In genomic region chr5:5341611-5342010, GRCm38 (mm10) we compare ENCODE assay signal across 13 mouse cellular contexts.
DNase-seq lines count a peak whose midpoint lies in the region; ATAC-seq and TF ChIP-seq lines count a peak whose summit lies in the region.
"Had no signal": no experiment of that assay in that cellular context is flagged by ENCODE, and none has a peak within 500 bp of the region (broad histone marks: within the 10 kb centered on the region; RNA-seq: fewer than 3 reads in every experiment).

No protein-coding gene starts in this region.

- no peak overlapping the region for H3K4me3 ChIP-seq in hindbrain, embryonic 13.5 days
- no peak overlapping the region for H3K4me3 ChIP-seq in hindbrain, embryonic 16.5 days (ENCODE audit: low read length)
- H3K4me3 ChIP-seq in stomach, embryonic 15.5 days (replicated peaks): no peak overlapping the region
- H3K4me3 ChIP-seq in stomach, postnatal 0 days (ENCODE audit: low read depth, low read length): no peak overlapping the region
- H3K4me3 ChIP-seq in kidney, adult 2 months (ENCODE audit: insufficient read depth, low read depth, low read length): no peak overlapping the region

- ATAC-seq in hindbrain, embryonic 13.5 days (ENCODE audit: low FRiP score): no peak
- ATAC-seq in hindbrain, embryonic 16.5 days: no peak
- 0 out of 2 replicates have a peak, but pooled peaks have one; percentile 32 for ATAC-seq in stomach, embryonic 15.5 days (ENCODE audit: insufficient read depth, low FRiP score, low read depth)
- no peak for ATAC-seq in stomach, postnatal 0 days (ENCODE audit: low FRiP score, low TSS enrichment)

- TF ChIP-seq EP300 in stomach, postnatal 0 days (optimal IDR thresholded peaks at IDR 0.05): no peak

- H3K4me1 ChIP-seq in hindbrain, embryonic 13.5 days (replicated peaks): peaks cover 28% of the 10 kb centered on the region
- H3K4me1 ChIP-seq in hindbrain, embryonic 16.5 days (ENCODE audit: control insufficient read depth, insufficient read depth, low read depth, low read length): peaks cover 14% of the 10 kb centered on the region
- H3K4me1 ChIP-seq in stomach, embryonic 15.5 days: peaks cover 21% of the 10 kb centered on the region
- H3K4me1 ChIP-seq in stomach, postnatal 0 days (replicated peaks; ENCODE audit: control insufficient read depth, insufficient read depth): 0 out of 2 replicates have a peak, but pooled peaks cover 3% of the 10 kb centered on the region
- H3K4me1 ChIP-seq in kidney, adult 2 months (ENCODE audit: control insufficient read depth, insufficient read depth, low read length): no peaks in the 10 kb centered on the region

- no peak for TF ChIP-seq CTCF in stomach, postnatal 0 days (IDR thresholded peaks at IDR 0.05; ENCODE audit: low read depth)
- TF ChIP-seq CTCF in kidney, adult 2 months (conservative IDR thresholded peaks at IDR 0.05; ENCODE audit: insufficient read depth, insufficient read length, low read depth, low read length): no peak

- peak overlapping the region; percentile 83; the same call in 1 of the 2 replicates for H3K27ac ChIP-seq in hindbrain, embryonic 13.5 days
- H3K27ac ChIP-seq in hindbrain, embryonic 16.5 days (ENCODE audit: low read depth, low read length): no peak overlapping the region
- H3K27ac ChIP-seq in stomach, embryonic 15.5 days: no peak overlapping the region
- no peak overlapping the region for H3K27ac ChIP-seq in stomach, postnatal 0 days (replicated peaks)
- no peak overlapping the region for H3K27ac ChIP-seq in kidney, adult 2 months (ENCODE audit: insufficient read depth, low read depth, low read length)

- no peaks in the 10 kb centered on the region for H3K36me3 ChIP-seq in hindbrain, embryonic 13.5 days
- no peaks in the 10 kb centered on the region for H3K36me3 ChIP-seq in hindbrain, embryonic 16.5 days (ENCODE audit: control insufficient read depth, insufficient read depth, low read length)
- no peaks in the 10 kb centered on the region for H3K36me3 ChIP-seq in stomach, embryonic 15.5 days
- no peaks in the 10 kb centered on the region for H3K36me3 ChIP-seq in stomach, postnatal 0 days (ENCODE audit: control insufficient read depth, insufficient read depth, low read length)
- no peaks in the 10 kb centered on the region for H3K36me3 ChIP-seq in kidney, adult 2 months (ENCODE audit: control insufficient read depth, insufficient read depth, low read length)

- DNase-seq in cerebellum, postnatal 10 days: peak; percentile 34 to 36
- DNase-seq in cerebellum, adult 18-20 months: no peak
- DNase-seq in stomach, postnatal 0 days (ENCODE audit: low spot score): no peak
- no peak for DNase-seq in ovary, postnatal 36 days (ENCODE audit: low spot score)
- DNase-seq in kidney, adult 2 months: no peak
- DNase-seq: adrenal gland, adult 2 months; cerebellum, postnatal 14 days; kidney, adult 11 months; liver; retina, postnatal 1 day had no signal

- WGBS in hindbrain, embryonic 13.5 days: 87% methylated on average over 8 of the region's 8 CpGs
- WGBS in hindbrain, embryonic 16.5 days: 82% methylated on average over 8 of the region's 8 CpGs
- WGBS in stomach, embryonic 15.5 days: 72% methylated on average over 8 of the region's 8 CpGs
- WGBS in stomach, postnatal 0 days: 78% methylated on average over 8 of the region's 8 CpGs
- 88% methylated on average over 8 of the region's 8 CpGs for WGBS in kidney, adult 2 months

- H3K27me3 ChIP-seq in hindbrain, embryonic 13.5 days: no peaks in the 10 kb centered on the region
- H3K27me3 ChIP-seq in hindbrain, embryonic 16.5 days (replicated peaks; ENCODE audit: control insufficient read depth, insufficient read depth, low read length): no peaks in the 10 kb centered on the region
- H3K27me3 ChIP-seq in stomach, embryonic 15.5 days (replicated peaks): no peaks in the 10 kb centered on the region
- no peaks in the 10 kb centered on the region for H3K27me3 ChIP-seq in stomach, postnatal 0 days (ENCODE audit: control insufficient read depth, insufficient read depth, low read length)
- H3K27me3 ChIP-seq in kidney, adult 2 months (replicated peaks; ENCODE audit: control insufficient read depth, insufficient read depth, low read length): no peaks in the 10 kb centered on the region

- no peak overlapping the region for H3K9ac ChIP-seq in hindbrain, embryonic 13.5 days
- H3K9ac ChIP-seq in hindbrain, embryonic 16.5 days (ENCODE audit: low read depth, low read length): no peak overlapping the region
- H3K9ac ChIP-seq in stomach, embryonic 15.5 days: no peak overlapping the region
- H3K9ac ChIP-seq in stomach, postnatal 0 days (ENCODE audit: low read length): no peak overlapping the region

- H3K4me2 ChIP-seq in hindbrain, embryonic 13.5 days: no peak overlapping the region
- H3K4me2 ChIP-seq in hindbrain, embryonic 16.5 days (ENCODE audit: low read length): no peak overlapping the region
- H3K4me2 ChIP-seq in stomach, embryonic 15.5 days: no peak overlapping the region
- no peak overlapping the region for H3K4me2 ChIP-seq in stomach, postnatal 0 days (replicated peaks; ENCODE audit: low read depth)

- H3K9me3 ChIP-seq in hindbrain, embryonic 13.5 days: no peaks in the 10 kb centered on the region
- no peaks in the 10 kb centered on the region for H3K9me3 ChIP-seq in hindbrain, embryonic 16.5 days (ENCODE audit: control insufficient read depth, low read length)
- no peaks in the 10 kb centered on the region for H3K9me3 ChIP-seq in stomach, embryonic 15.5 days
- no peaks in the 10 kb centered on the region for H3K9me3 ChIP-seq in stomach, postnatal 0 days (ENCODE audit: control insufficient read depth, low read length)

- TF ChIP-seq POLR2A in kidney, adult 2 months (IDR thresholded peaks at IDR 0.05; ENCODE audit: low read depth, low read length): no peak

Comparison
In these comparisons a context has a peak if more than half of its experiments do, and no peak if none do; other contexts are left out.
1. DNase-seq: peak in cerebellum, postnatal 10 days (2 of 2); none in cerebellum, adult 18-20 months (0 of 2), stomach, postnatal 0 days (single experiment), ovary, postnatal 36 days (single experiment) and kidney, adult 2 months (single experiment).